ENCODE assay signal across 9 mouse cellular contexts in the genomic region with DNA sequence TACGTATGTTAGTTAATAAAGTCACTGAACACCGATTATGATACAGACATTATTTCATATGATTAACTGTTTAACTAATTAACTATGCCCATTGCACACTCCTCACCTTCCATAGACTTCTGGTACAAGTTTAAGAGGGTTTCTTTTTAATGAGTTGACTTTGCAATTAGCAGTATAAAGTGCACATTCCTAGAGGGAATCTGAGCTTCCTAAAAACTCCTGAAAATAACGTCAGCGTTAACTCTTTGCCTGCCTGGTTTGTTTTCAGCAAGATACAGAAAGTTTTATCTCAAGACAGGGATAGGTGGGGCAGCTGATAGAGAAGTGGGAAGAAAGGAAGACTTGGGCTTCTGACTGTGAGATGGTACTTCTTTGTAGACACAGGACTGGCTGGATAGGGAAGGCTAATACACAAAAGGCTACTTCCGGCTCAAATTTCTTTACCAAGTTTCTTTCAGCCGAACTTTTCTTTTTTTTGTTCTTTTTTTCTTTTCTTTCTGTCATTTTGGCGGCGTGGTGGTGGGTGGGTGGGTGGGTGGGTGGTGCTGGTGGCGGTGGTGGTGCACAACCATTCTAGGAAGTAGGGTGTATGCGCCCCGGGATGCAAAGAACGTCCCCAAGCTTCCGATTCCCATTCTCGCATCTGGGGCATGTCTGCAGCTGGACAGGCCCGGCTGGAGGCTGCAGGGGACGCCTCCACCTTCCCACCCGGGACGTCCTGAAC. TPM values are rescaled to one million over a fixed set of nuclear protein-coding genes. Genes with fewer than 3 reads are reported as not detected.
DNase-seq lines count a peak whose midpoint lies in the region; ATAC-seq and TF ChIP-seq lines count a peak whose summit lies in the region.
"Had no signal": no experiment of that assay in that cellular context is flagged by ENCODE, and none has a peak within 500 bp of the region (broad histone marks: within the 10 kb centered on the region; RNA-seq: fewer than 3 reads in every experiment).

A gene (plus strand): TSS at position 241 of the 724 bp plus-strand sequence.

- TF ChIP-seq POLR2A in cortical plate, adult 2 months (IDR thresholded peaks at IDR 0.05; ENCODE audit: extremely low read depth, insufficient read depth, low read length) = no peak

- H3K36me3 ChIP-seq in kidney, embryonic 14.5 days (ENCODE audit: control insufficient read depth, insufficient read depth, low read length) = no peaks in the 10 kb centered on the region
- H3K36me3 ChIP-seq in hindbrain, postnatal 0 days (ENCODE audit: insufficient read depth, low read length) = no peaks in the 10 kb centered on the region
- H3K36me3 ChIP-seq in midbrain, postnatal 0 days (ENCODE audit: insufficient read depth, low read length) = no peaks in the 10 kb centered on the region

- no peaks in the 10 kb centered on the region for H3K4me1 ChIP-seq in kidney, embryonic 14.5 days (ENCODE audit: control insufficient read depth, insufficient read depth, low read length)
- no peaks in the 10 kb centered on the region for H3K4me1 ChIP-seq in cortical plate, adult 2 months (ENCODE audit: control insufficient read depth, insufficient read depth, low read length)
- H3K4me1 ChIP-seq in hindbrain, postnatal 0 days (ENCODE audit: insufficient read depth, low read length) = no peaks in the 10 kb centered on the region
- H3K4me1 ChIP-seq in midbrain, postnatal 0 days (ENCODE audit: insufficient read depth, low read length) = peaks cover 5% of the 10 kb centered on the region; the same call in 1 of the 2 replicates

- H3K27me3 ChIP-seq in kidney, embryonic 14.5 days (ENCODE audit: control insufficient read depth, insufficient read depth, low read length) = no peaks in the 10 kb centered on the region
- H3K27me3 ChIP-seq in hindbrain, postnatal 0 days (ENCODE audit: insufficient read depth, low read length) = no peaks in the 10 kb centered on the region
- no peaks in the 10 kb centered on the region for H3K27me3 ChIP-seq in midbrain, postnatal 0 days (ENCODE audit: insufficient read depth, low read length)

- peak within 1 kb of the TSS; percentile 65 for H3K27ac ChIP-seq in kidney, embryonic 14.5 days (ENCODE audit: low read depth, low read length)
- H3K27ac ChIP-seq in cortical plate, adult 2 months (ENCODE audit: insufficient read depth, low read length) = no peak within 1 kb of the TSS
- H3K27ac ChIP-seq in hindbrain, postnatal 0 days = no peak within 1 kb of the TSS
- no peak within 1 kb of the TSS for H3K27ac ChIP-seq in midbrain, postnatal 0 days (ENCODE audit: low read depth, low read length)

- 7% methylated on average over 18 of the region's 18 CpGs for WGBS in kidney, embryonic 14.5 days
- WGBS in hindbrain, postnatal 0 days = 11% methylated on average over 18 of the region's 18 CpGs
- 10% methylated on average over 18 of the region's 18 CpGs for WGBS in midbrain, postnatal 0 days

- peak; percentile 66 for ATAC-seq in kidney, embryonic 14.5 days (ENCODE audit: low FRiP score, low TSS enrichment)
- ATAC-seq in hindbrain, postnatal 0 days = no peak
- ATAC-seq in midbrain, postnatal 0 days (ENCODE audit: low FRiP score) = peak; percentile 71
- no peak for ATAC-seq in granulocyte monocyte progenitor cell, adult 5-6 weeks (replicated peaks; ENCODE audit: poor library complexity, severe bottlenecking)

- H3K9me3 ChIP-seq in kidney, embryonic 14.5 days (ENCODE audit: control insufficient read depth, low read length) = no peaks in the 10 kb centered on the region
- H3K9me3 ChIP-seq in hindbrain, postnatal 0 days (ENCODE audit: low read length) = no peaks in the 10 kb centered on the region
- no peaks in the 10 kb centered on the region for H3K9me3 ChIP-seq in midbrain, postnatal 0 days (ENCODE audit: low read length)

- H3K4me3 ChIP-seq in kidney, embryonic 14.5 days (ENCODE audit: low read length) = peak within 1 kb of the TSS; percentile 68
- H3K4me3 ChIP-seq in cortical plate, adult 2 months (ENCODE audit: insufficient read depth, low read length) = peak within 1 kb of the TSS; percentile 33
- H3K4me3 ChIP-seq in hindbrain, postnatal 0 days (ENCODE audit: low read length) = peak within 1 kb of the TSS; percentile 71
- peak within 1 kb of the TSS; percentile 75 for H3K4me3 ChIP-seq in midbrain, postnatal 0 days (ENCODE audit: low read depth, low read length)

- H3K4me2 ChIP-seq in kidney, embryonic 14.5 days (replicated peaks; ENCODE audit: low read depth, low read length) = peak within 1 kb of the TSS; percentile 78
- H3K4me2 ChIP-seq in hindbrain, postnatal 0 days (ENCODE audit: low read depth, low read length) = peak within 1 kb of the TSS; percentile 72
- H3K4me2 ChIP-seq in midbrain, postnatal 0 days (ENCODE audit: low read depth, low read length, poor library complexity, severe bottlenecking) = peak within 1 kb of the TSS; percentile 85

- intact Hi-C loops in left cerebral cortex, postnatal 4 days (cut with DNase I) = no loop called here

- no peak for DNase-seq in kidney, postnatal 36 days
- DNase-seq in hindbrain, postnatal 0 days (ENCODE audit: low spot score) = no peak
- DNase-seq in midbrain, postnatal 0 days (ENCODE audit: low spot score) = no peak
- DNase-seq in left cerebral cortex, postnatal 4 days = no peak
- no peak for DNase-seq in layer of hippocampus, adult 9-10 months (ENCODE audit: low spot score)

- peak within 1 kb of the TSS; percentile 83 for H3K9ac ChIP-seq in kidney, embryonic 14.5 days (ENCODE audit: low read depth, low read length)
- H3K9ac ChIP-seq in hindbrain, postnatal 0 days (replicated peaks; ENCODE audit: low read length) = peak within 1 kb of the TSS; percentile 63
- H3K9ac ChIP-seq in midbrain, postnatal 0 days (replicated peaks; ENCODE audit: low read length, poor library complexity, severe bottlenecking) = peak within 1 kb of the TSS; percentile 72

- TF ChIP-seq CTCF in cortical plate, adult 2 months (IDR thresholded peaks at IDR 0.05; ENCODE audit: extremely low read depth, insufficient read depth, low read length) = no peak
- TF ChIP-seq CTCF in hindbrain, postnatal 0 days (IDR thresholded peaks at IDR 0.05; ENCODE audit: low read depth) = no peak
- no peak for TF ChIP-seq CTCF in midbrain, postnatal 0 days (IDR thresholded peaks at IDR 0.05)

RNA-seq across cellular contexts. Expression of the gene that starts here (rescaled TPM):
- polyA plus RNA-seq in kidney, embryonic 14.5 days (2014; fragmentation: Nextera tagmentation; extraction: Ambion mirVana) = 3.5 and 6.8 TPM in 2 replicates
- 0.04 and 0.17 TPM in 2 replicates for polyA plus RNA-seq in cortical plate, adult 2 months (2012; rRNA removed)
- total RNA-seq in hindbrain, postnatal 0 days (2014; rRNA removed) = 0.99 and 1.3 TPM in 2 replicates
- 1.3 and 1.7 TPM in 2 replicates for polyA plus RNA-seq in hindbrain, postnatal 0 days (2015; fragmentation: Nextera tagmentation; extraction: Ambion mirVana)
- total RNA-seq in midbrain, postnatal 0 days (2014; rRNA removed) = 2.6 and 2.7 TPM in 2 replicates
- polyA plus RNA-seq in midbrain, postnatal 0 days (2015; fragmentation: Nextera tagmentation; extraction: Ambion mirVana) = 0.80 and 0.99 TPM in 2 replicates
- not detected in 2 replicates for total RNA-seq in granulocyte monocyte progenitor cell, adult 5-6 weeks (2014; fragmentation: Nextera tagmentation)
- not detected in 2 replicates for total RNA-seq in granulocyte monocyte progenitor cell, adult 5-6 weeks (2017)
- 1 to 10 TPM; 1.6 to 1.8 TPM for total RNA-seq in left cerebral cortex, postnatal 4 days (2021)
- total RNA-seq: megakaryocyte progenitor cell, adult 5-6 weeks had no signal

Comparison
In these comparisons a context has a peak if more than half of its experiments do, and no peak if none do; other contexts are left out.
1. ATAC-seq: peak in kidney, embryonic 14.5 days (single experiment) and midbrain, postnatal 0 days (single experiment); none in hindbrain, postnatal 0 days (single experiment) and granulocyte monocyte progenitor cell, adult 5-6 weeks (single experiment).
2. Peak in every context shown above with its lines, with median percentiles within 50 percentile points of each other: H3K4me2 ChIP-seq, H3K4me3 ChIP-seq and H3K9ac ChIP-seq.